Mouse (Mus musculus) brain, adult 2 months (tissue): ENCODE results near the gene Hsph1.
A peak's percentile ranks its signal among the peaks of the same experiment; 100 is the strongest.

Experiments used
- DNase-seq: peaks from one replicate; pipeline ENCODE4 v3.0.0; 2011; ENCODE audit warnings: low read depth, low spot score

The Hsph1 gene

GRCm38 (mm10) chr5:149588814-149589534, 47.2 kb downstream of the Hsph1 start:
- peak; percentile 22 for DNase-seq

- no peak for DNase-seq
These were observed 48.8 kb downstream of the Hsph1 start for GRCm38 (mm10) chr5:149587327-149587895.

- DNase-seq = peak; percentile 35
These were observed 50.3 kb downstream of the Hsph1 start for GRCm38 (mm10) chr5:149585910-149586309.

GRCm38 (mm10) chr5:149585231-149585630, 50.9 kb downstream of the Hsph1 start:
- DNase-seq = no peak

- peak; percentile 50 for DNase-seq
These were observed 52.0 kb downstream of the Hsph1 start for GRCm38 (mm10) chr5:149584154-149584655.

GRCm38 (mm10) chr5:149583507-149583906, 52.7 kb downstream of the Hsph1 start:
- peak; percentile 37 for DNase-seq

GRCm38 (mm10) chr5:149582642-149583262, 53.4 kb downstream of the Hsph1 start:
- no peak for DNase-seq

- no peak for DNase-seq
These were observed 58.7 kb downstream of the Hsph1 start for GRCm38 (mm10) chr5:149577449-149577848.

- peak; percentile 53 for DNase-seq
These were observed 59.2 kb downstream of the Hsph1 start for GRCm38 (mm10) chr5:149576977-149577376.

GRCm38 (mm10) chr5:149568993-149569392, 67.2 kb downstream of the Hsph1 start:
- no peak for DNase-seq

- DNase-seq = peak; percentile 92
These were observed 69.2 kb downstream of the Hsph1 start for GRCm38 (mm10) chr5:149566957-149567356.

GRCm38 (mm10) chr5:149566026-149566425, 70.2 kb downstream of the Hsph1 start:
- peak; percentile 63 for DNase-seq
